Mouse (Mus musculus) cerebellum, adult 9-11 months (tissue): ENCODE results near the gene Gabrp.

Experiments
- DNase-seq: peaks from one replicate; pipeline ENCODE4 v3.0.0; 2022

Gene Gabrp

DNA sequence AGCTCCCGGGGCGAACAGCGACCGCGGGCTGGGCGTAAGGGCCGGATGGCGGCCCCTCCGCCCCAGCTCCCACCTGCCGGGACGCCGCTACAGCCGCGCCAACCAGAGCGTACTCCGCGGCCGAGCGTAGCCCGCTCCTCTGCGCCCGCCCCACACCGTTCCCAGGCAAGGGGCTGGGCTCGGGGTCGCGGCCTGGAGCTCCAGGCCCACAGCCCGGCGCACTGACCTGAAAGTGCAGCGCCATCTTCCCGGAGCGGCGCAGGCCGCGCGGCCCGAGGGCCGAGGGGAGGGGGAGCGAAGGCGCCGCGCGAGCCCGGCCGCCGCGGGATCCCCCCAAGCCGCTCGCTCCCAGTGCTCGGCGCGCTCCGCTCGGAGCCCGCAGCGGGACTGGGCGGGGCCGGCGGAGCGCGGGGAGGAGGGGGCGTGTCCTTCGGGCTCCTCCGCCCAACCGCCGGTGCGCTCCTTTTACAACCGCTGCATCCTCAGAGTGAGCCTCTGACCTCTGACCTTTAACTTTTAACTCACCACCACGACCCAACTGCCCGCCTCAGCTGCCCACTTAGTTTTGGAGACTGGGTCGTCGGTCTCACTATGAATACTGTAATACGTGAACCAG, 65.3 kb downstream of the Gabrp start, which contains the start of gene Ranbp17:
Gene Ranbp17, minus strand, starts transcription at position 371 of the 616 bp plus-strand sequence.
- DNase-seq = peak; percentile 65

DNA sequence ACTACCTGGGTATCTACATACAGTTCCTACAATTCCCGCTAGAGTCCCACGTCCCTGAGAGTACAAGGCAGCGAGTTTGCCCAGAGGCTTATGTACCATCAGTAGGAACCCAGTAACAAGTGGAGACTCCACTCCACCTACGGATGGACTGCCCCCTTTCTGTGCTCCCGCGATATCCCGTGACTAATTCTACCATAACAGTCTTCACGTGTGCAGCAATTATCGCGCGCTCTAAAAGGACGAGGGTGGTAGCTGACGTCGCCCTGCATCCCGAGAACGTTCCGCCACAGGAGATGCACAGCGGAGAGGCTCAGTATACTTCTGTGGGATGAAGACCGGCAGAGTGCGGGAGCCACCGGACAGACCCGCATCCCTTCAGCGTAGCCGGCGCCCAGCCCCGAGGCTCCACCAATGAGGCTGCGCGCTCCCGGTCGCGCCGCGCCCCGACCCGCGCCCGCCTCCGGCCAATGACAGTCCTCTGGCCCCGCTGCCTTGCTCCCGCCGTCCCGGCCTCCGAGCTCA, 65.8 kb downstream of the Gabrp start:
- DNase-seq = peak; percentile 78

DNA sequence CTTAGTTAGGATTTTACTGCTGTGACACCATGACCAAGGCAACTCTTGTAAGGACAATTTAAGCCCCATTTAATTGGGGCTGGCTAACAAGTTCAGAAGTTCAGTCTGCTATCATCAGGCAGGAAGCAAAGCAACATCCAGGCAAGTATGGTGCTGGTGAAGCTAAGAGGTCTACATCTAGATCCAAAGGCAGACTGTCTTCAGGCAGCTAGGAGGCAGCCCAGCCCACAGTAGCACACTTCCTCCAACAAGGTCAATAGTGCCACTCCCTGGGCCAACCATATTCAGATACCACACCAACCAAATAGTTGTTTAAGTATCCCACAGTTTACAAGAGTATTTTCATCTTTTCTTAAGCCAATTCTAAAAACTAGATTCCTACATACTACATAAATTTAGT, 69.4 kb downstream of the Gabrp start:
- no peak for DNase-seq
